Mouse (Mus musculus) midbrain, postnatal 0 days (tissue): ENCODE measurements at regions not wholly inside any gene's neighbourhood (a gene's known extent, or its start where the extent isn't known, plus 50 kb on each side); places are given as distances from the start of the nearest gene placed in this dataset.
A peak's percentile ranks its signal among the peaks of the same experiment; 100 is the strongest.

Source experiments
- ATAC-seq: fragments of 200-750 bp; cut with Nextera tagmentation; 2 replicates; pipeline ENCODE4 v1.8.0; 2017; ENCODE audit warnings: moderate number of reproducible peaks, mild to moderate bottlenecking, moderate TSS enrichment, moderate library complexity; ENCODE audit not compliant: low FRiP score
- DNase-seq: peaks from one replicate; pipeline ENCODE4 v3.0.0-alpha.2; 2015; ENCODE audit warnings: low spot score
- H3K27ac ChIP-seq: fragments of 300-500 bp; sonication (generic); 2 replicates; pipeline ENCODE4 v1.5.1; 2014; ENCODE audit warnings: low read depth, mild to moderate bottlenecking, low read length, mixed read lengths
- H3K27me3 ChIP-seq: fragments of 300-500 bp; sonication (generic); 2 replicates; pipeline ENCODE4 v1.6.1; 2014; ENCODE audit warnings: low read length, control low read depth, mixed read lengths; ENCODE audit not compliant: insufficient read depth
- H3K36me3 ChIP-seq: fragments of 300-500 bp; sonication (generic); 2 replicates; pipeline ENCODE4 v1.6.1; 2014; ENCODE audit warnings: low read length, control low read depth, mixed read lengths; ENCODE audit not compliant: insufficient read depth
- H3K4me1 ChIP-seq: fragments of 300-500 bp; sonication (generic); 2 replicates; pipeline ENCODE4 v1.6.1; 2014; ENCODE audit warnings: mild to moderate bottlenecking, control low read depth, antibody characterized with exemption, low read length, mixed read lengths; ENCODE audit not compliant: insufficient read depth
- H3K4me2 ChIP-seq: fragments of 300-500 bp; sonication (generic); 2 replicates; pipeline ENCODE4 v1.6.1; 2014; ENCODE audit warnings: low read depth, mild to moderate bottlenecking, low read length, mixed read lengths; ENCODE audit not compliant: poor library complexity, severe bottlenecking
- H3K4me3 ChIP-seq: fragments of 300-500 bp; sonication (generic); 2 replicates; pipeline ENCODE4 v1.5.1; 2014; ENCODE audit warnings: low read depth, mild to moderate bottlenecking, low read length, moderate library complexity
- H3K9ac ChIP-seq: fragments of 300-500 bp; sonication (generic); replicated peaks from 2 replicates; pipeline ENCODE4 v1.6.1; 2014; ENCODE audit warnings: mild to moderate bottlenecking, low read length, moderate library complexity, mixed read lengths; ENCODE audit not compliant: poor library complexity, severe bottlenecking
- H3K9me3 ChIP-seq: fragments of 300-500 bp; sonication (generic); 2 replicates; pipeline ENCODE4 v1.6.1; 2016; ENCODE audit warnings: low read length, control low read depth
- CTCF ChIP-seq: IDR thresholded peaks from 2 replicates; pipeline ENCODE4 v1.5.1; 2016; ENCODE audit warnings: antibody characterized with exemption, mild to moderate bottlenecking
- WGBS: fragments of 180-500 bp; shearing (Covaris S2); extraction: QIAGEN DNeasy Blood & Tissue Kit; methylation state at CpG from one replicate; pipeline ENCODE4 v1.1.7; 2014; 5-methylcytosine and 5-hydroxymethylcytosine counted together

DNA sequence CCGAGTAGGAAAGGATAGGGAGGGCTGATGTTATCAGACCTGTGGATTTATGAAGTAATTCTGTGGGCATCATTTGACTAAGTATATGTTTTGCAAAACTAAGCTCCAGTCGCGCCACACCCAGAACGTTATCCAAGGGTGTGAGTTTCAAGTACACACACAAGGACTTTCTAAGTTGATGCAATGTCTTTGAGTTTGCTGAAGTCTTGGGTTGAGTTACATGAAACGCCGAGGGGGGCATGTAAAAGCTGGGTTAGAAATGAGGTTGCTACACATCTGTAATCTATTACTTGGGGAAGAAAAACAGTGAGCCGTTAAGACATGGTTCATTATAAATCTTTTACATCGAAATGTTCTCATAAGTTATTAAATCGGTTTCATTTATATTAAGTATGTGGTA is 102.1 kb upstream of the Cnot2 start:
- no peak for DNase-seq
- Histone ChIP-seq H3K36me3 (no peaks in the 10 kb centered on the region), H3K27ac (no peak overlapping the region), H3K27me3 (no peaks in the 10 kb centered on the region), H3K4me2 (no peak overlapping the region), H3K9me3 (0 out of 2 replicates have a peak, but pooled peaks cover 3% of the 10 kb centered on the region), H3K4me3 (no peak overlapping the region), H3K9ac (no peak overlapping the region), H3K4me1 (no peaks in the 10 kb centered on the region)
- WGBS, result 87% methylated on average over 9 of the region's 9 CpGs
- no peak for ATAC-seq
- no peak for TF ChIP-seq CTCF

DNA sequence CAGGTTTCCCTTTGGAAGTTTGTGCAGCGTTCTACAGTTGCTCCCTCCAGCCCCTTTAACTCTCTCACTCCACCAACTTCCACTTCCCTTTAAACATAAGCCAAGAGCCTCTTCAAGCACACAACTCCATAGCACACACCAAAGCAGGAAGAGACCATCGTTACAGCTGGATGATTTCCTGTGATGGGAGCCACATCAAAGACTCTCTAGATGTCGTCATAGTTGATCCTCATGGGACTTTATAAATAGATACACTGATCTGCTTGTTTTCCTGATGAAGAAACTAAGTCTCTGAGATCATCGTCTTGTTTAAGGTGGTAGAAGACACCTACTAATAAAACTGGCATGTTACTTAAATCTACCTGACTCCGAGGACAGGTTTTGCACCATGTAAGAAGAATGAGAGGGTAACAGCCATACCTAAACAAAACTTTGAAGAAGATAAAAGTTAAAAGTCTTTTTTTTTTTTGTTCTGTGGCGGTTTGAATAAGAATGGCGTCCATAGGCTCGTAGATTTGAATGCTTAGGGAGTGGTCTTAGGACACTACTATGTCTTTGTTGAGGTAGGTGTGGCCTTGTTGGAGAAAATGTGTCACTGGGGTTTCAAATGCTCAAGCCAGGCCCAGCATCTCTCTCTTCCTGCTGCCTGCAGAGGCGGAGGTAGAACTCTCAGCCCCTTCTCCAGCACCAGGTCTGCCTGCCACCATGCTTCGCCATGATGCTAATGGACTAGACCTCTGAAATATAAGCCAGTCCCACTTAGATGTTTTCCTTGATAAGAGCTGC is 97.8 kb upstream of the Cnot2 start:
- no peaks in the 10 kb centered on the region for H3K27me3 ChIP-seq
- WGBS, result 88% methylated on average over 10 of the region's 10 CpGs
- H3K27ac ChIP-seq, result no peak overlapping the region
- no peak overlapping the region for H3K4me2 ChIP-seq
- no peak overlapping the region for H3K4me3 ChIP-seq
- no peak for TF ChIP-seq CTCF
- H3K4me1 ChIP-seq, result no peaks in the 10 kb centered on the region
- ATAC-seq, result no peak
- no peak overlapping the region for H3K9ac ChIP-seq
- 0 out of 2 replicates have a peak, but pooled peaks cover 3% of the 10 kb centered on the region for H3K9me3 ChIP-seq
- H3K36me3 ChIP-seq, result no peaks in the 10 kb centered on the region
- DNase-seq, result no peak

DNA sequence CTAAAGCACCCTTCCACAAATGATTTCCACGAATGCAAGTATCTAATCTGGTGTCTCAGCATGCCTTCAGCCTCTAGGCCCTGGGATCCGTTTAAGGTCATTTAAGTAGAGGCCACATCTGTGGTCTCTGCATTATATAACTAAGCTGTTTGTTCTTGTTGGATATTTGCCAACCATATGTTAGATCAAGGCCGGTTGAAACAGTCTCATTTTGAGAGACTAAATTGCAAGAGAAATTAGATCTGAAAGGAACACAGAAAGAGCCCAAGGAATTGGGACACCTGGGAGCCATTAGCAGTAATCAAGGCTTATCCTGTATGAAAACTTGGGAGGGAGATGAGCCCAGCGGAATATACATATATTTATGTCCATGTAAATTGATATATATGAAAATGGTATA is 96.6 kb upstream of the Cnot2 start:
- no peak for TF ChIP-seq CTCF
- Histone ChIP-seq H3K36me3 (no peaks in the 10 kb centered on the region), H3K9ac (no peak overlapping the region), H3K4me2 (no peak overlapping the region), H3K4me1 (no peaks in the 10 kb centered on the region), H3K4me3 (no peak overlapping the region), H3K27me3 (no peaks in the 10 kb centered on the region), H3K27ac (no peak overlapping the region), H3K9me3 (0 out of 2 replicates have a peak, but pooled peaks cover 3% of the 10 kb centered on the region)
- WGBS, result 48% methylated on average over 4 of the region's 4 CpGs
- ATAC-seq (no peak), DNase-seq (peak; percentile 8)

DNA sequence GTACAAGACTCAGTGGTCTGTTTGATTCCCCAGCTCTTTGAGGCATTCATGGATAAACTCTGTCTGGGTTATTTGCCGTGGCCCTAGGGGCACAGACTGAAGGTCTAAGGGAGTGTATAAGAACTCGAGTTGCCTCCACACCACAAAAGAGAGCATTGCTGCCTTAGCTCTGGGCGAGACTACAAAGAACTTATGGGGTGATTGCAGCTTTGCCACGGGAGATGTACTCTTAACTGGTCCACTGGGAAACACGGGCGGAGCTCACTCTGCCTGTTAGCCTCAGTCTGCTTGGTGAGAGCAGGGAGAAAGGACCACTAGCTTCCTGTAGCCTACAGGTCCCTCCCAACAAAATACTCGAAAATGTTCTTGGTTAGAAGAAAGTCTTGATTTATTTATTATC is 93.9 kb upstream of the Cnot2 start:
- Histone ChIP-seq H3K36me3 (no peaks in the 10 kb centered on the region), H3K4me1 (no peaks in the 10 kb centered on the region), H3K9me3 (no peaks in the 10 kb centered on the region), H3K9ac (no peak overlapping the region), H3K27ac (no peak overlapping the region), H3K4me2 (no peak overlapping the region), H3K4me3 (no peak overlapping the region), H3K27me3 (no peaks in the 10 kb centered on the region)
- TF ChIP-seq CTCF, result no peak
- ATAC-seq, result no peak
- DNase-seq, result no peak
- 75% methylated on average over 7 of the region's 7 CpGs for WGBS

DNA sequence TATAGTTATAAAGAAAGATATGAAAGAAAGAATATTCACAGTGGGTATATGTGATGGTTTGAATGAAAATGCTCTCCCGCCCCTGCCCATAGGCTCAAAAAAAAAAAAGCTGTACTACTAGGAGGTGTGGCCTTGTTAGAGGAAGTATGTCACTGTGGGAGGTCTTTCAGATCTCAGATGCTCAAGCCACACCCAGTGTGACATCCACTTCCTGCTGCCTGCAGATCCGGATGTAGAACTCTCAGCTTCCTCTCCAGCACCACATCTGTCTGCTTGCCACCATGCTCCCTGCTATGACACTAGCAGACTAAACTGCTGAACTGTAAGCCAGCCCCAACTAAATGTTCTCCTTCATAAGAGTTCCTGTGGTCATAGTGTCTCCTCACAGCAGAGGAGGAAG is 93.0 kb upstream of the Cnot2 start:
- H3K4me3 ChIP-seq, result no peak overlapping the region
- H3K27ac ChIP-seq, result no peak overlapping the region
- no peak overlapping the region for H3K4me2 ChIP-seq
- TF ChIP-seq CTCF, result no peak
- H3K9ac ChIP-seq, result no peak overlapping the region
- no peaks in the 10 kb centered on the region for H3K9me3 ChIP-seq
- DNase-seq (no peak), ATAC-seq (no peak)
- H3K4me1 ChIP-seq, result no peaks in the 10 kb centered on the region
- 80% methylated on average over 2 of the region's 2 CpGs for WGBS
- no peaks in the 10 kb centered on the region for H3K36me3 ChIP-seq
- no peaks in the 10 kb centered on the region for H3K27me3 ChIP-seq

DNA sequence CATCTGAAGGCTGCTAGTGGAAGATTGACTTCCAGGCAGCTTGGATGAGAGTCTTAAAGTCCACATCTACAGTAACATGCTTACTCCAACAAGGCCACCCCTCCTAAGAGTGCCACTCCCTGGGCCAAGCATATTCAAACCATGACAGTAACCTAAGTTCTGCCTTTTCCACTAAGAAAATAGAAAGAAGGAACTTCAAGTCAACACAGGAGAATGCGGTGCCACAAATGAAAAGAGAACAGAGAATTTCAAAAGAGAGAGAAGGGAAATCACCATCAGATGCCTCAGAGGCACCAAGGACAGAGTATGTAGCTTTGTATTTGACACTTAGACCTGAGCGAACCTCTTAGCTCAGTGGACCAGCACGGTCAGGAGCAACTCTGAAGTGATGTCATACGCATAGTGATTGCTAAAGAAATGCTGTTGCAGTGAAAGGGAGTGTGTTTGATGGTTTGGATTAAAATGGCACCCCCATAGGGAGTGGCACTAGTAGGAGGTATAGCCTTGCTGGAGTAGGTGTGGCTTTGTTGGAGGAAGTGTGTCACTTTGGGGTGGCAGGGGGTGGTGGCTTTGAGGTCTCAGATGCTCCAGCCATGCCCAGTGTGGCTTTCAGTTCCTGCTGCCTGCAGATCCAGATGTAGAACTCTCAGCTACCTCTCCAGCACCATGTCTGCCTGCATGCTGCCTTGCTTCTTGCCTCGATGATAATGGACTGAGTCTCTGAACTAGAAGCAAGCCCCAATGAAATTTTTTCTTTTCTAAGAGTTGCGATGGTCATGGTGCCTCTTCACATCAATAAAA is 77.1 kb upstream of the Cnot2 start:
- WGBS, result 95% methylated on average over 6 of the region's 6 CpGs

More for the DNA sequence above, 77.1 kb upstream of the Cnot2 start:
- Histone ChIP-seq H3K36me3 (no peaks in the 10 kb centered on the region), H3K4me3 (no peak overlapping the region), H3K4me1 (no peaks in the 10 kb centered on the region), H3K9ac (no peak overlapping the region), H3K9me3 (no peaks in the 10 kb centered on the region), H3K4me2 (no peak overlapping the region), H3K27me3 (no peaks in the 10 kb centered on the region), H3K27ac (no peak overlapping the region)
- ATAC-seq, result no peak
- no peak for TF ChIP-seq CTCF
- no peak for DNase-seq
